Mouse (Mus musculus) hindbrain, postnatal 0 days (tissue): ENCODE measurements around the gene Erc1. TPM values are rescaled to one million over a fixed set of nuclear protein-coding genes. Genes with fewer than 3 reads are reported as not detected.
"Not testable (repeated sequence)": the region's sequence is repeated elsewhere in the genome, so short reads cannot be mapped to it uniquely, and the experiment has no call there.

Source experiments
- ATAC-seq: fragments of 200-750 bp; cut with Nextera tagmentation; 2 replicates; pipeline ENCODE4 v1.8.0; 2017; ENCODE audit warnings: mild to moderate bottlenecking, moderate TSS enrichment, moderate library complexity
- DNase-seq: peaks from one replicate; pipeline ENCODE4 v3.0.0-alpha.2; 2015; ENCODE audit warnings: low spot score
- H3K27ac ChIP-seq: fragments of 300-500 bp; sonication (generic); 2 replicates; pipeline ENCODE4 v1.5.1; 2014; ENCODE audit warnings: mild to moderate bottlenecking
- H3K27me3 ChIP-seq: fragments of 300-500 bp; sonication (generic); 2 replicates; pipeline ENCODE4 v1.6.1; 2014; ENCODE audit warnings: low read length, mixed read lengths; ENCODE audit not compliant: insufficient read depth
- H3K36me3 ChIP-seq: fragments of 300-500 bp; sonication (generic); 2 replicates; pipeline ENCODE4 v1.6.1; 2014; ENCODE audit warnings: low read length, mixed read lengths; ENCODE audit not compliant: insufficient read depth
- H3K4me1 ChIP-seq: fragments of 300-500 bp; sonication (generic); 2 replicates; pipeline ENCODE4 v1.6.1; 2014; ENCODE audit warnings: antibody characterized with exemption, low read length, mixed read lengths; ENCODE audit not compliant: insufficient read depth
- H3K4me2 ChIP-seq: fragments of 300-500 bp; sonication (generic); 2 replicates; pipeline ENCODE4 v1.6.1; 2014; ENCODE audit warnings: low read depth, mild to moderate bottlenecking, low read length, moderate library complexity, mixed read lengths
- H3K4me3 ChIP-seq: fragments of 300-500 bp; sonication (generic); 2 replicates; pipeline ENCODE4 v1.5.1; 2014; ENCODE audit warnings: low read length
- H3K9ac ChIP-seq: fragments of 300-500 bp; sonication (generic); replicated peaks from 2 replicates; pipeline ENCODE4 v1.6.1; 2014; ENCODE audit warnings: mild to moderate bottlenecking, low read length, moderate library complexity, mixed read lengths
- H3K9me3 ChIP-seq: fragments of 300-500 bp; sonication (generic); 2 replicates; pipeline ENCODE4 v1.6.1; 2016; ENCODE audit warnings: low read length, mixed read lengths
- CTCF ChIP-seq: IDR thresholded peaks from 2 replicates; pipeline ENCODE4 v1.5.1; 2016; ENCODE audit warnings: antibody characterized with exemption, control low read depth, low read depth
- WGBS: fragments of 180-500 bp; shearing (Covaris S2); extraction: QIAGEN DNeasy Blood & Tissue Kit; methylation state at CpG from one replicate; pipeline ENCODE4 v1.1.7; 2014; 5-methylcytosine and 5-hydroxymethylcytosine counted together
- polyA plus RNA-seq: library from polyadenylated mRNA; unstranded; fragments of >200 nt; fragmentation: Nextera tagmentation; extraction: Ambion mirVana; gene quantifications from 2 replicates; pipeline ENCODE4 v1.2.1, GENCODE M21; 2015
- total RNA-seq: library from RNA; depleted of rRNA; stranded (reverse); fragments of >200 nt; gene quantifications from 2 replicates; pipeline ENCODE4 v1.2.3, GENCODE M21; 2014

The Erc1 gene
- total and polyA plus RNA-seq, 2 experiments from 2014 or later = 51.4 to 73.6 TPM

GRCm38 (mm10) chr6:119658441-119658840, 189.5 kb downstream of the Erc1 start:
- 98% methylated on average over 2 of the region's 2 CpGs for WGBS
- Histone ChIP-seq H3K27me3 (no peaks in the 10 kb centered on the region), H3K36me3 (no peaks in the 10 kb centered on the region), H3K4me2 (no peak overlapping the region), H3K4me3 (no peak overlapping the region), H3K9me3 (no peaks in the 10 kb centered on the region), H3K27ac (no peak overlapping the region), H3K9ac (no peak overlapping the region), H3K4me1 (no peaks in the 10 kb centered on the region)
- TF ChIP-seq CTCF = no peak
- DNase-seq (no peak), ATAC-seq (no peak)

- DNase-seq (no peak), ATAC-seq (no peak)
- Histone ChIP-seq H3K4me1 (no peaks in the 10 kb centered on the region), H3K36me3 (no peaks in the 10 kb centered on the region), H3K4me2 (no peak overlapping the region), H3K9ac (no peak overlapping the region), H3K4me3 (no peak overlapping the region), H3K27ac (no peak overlapping the region), H3K27me3 (no peaks in the 10 kb centered on the region), H3K9me3 (no peaks in the 10 kb centered on the region)
- no peak for TF ChIP-seq CTCF
- 95% methylated on average over 7 of the region's 7 CpGs for WGBS
Observed at GRCm38 (mm10) chr6:119657418-119658178, 190.4 kb downstream of the Erc1 start.

- H3K36me3 ChIP-seq, H3K4me1 ChIP-seq, H3K27me3 ChIP-seq, H3K4me3 ChIP-seq, H3K9ac ChIP-seq, DNase-seq, H3K9me3 ChIP-seq, H3K4me2 ChIP-seq, H3K27ac ChIP-seq, ATAC-seq: not testable (repeated sequence)
- WGBS = 95% methylated on average over 2 of the region's 2 CpGs
Observed at GRCm38 (mm10) chr6:119654777-119655176, 193.2 kb downstream of the Erc1 start.

- H3K9me3 ChIP-seq = no peaks in the 10 kb centered on the region
- no peak overlapping the region for H3K9ac ChIP-seq
- no peak for ATAC-seq
- H3K27ac ChIP-seq = no peak overlapping the region
- no peak overlapping the region for H3K4me3 ChIP-seq
- WGBS = 73% methylated on average over 14 of the region's 14 CpGs
- no peak for TF ChIP-seq CTCF
- H3K36me3 ChIP-seq = no peaks in the 10 kb centered on the region
- no peak overlapping the region for H3K4me2 ChIP-seq
- DNase-seq = no peak
- no peaks in the 10 kb centered on the region for H3K27me3 ChIP-seq
- H3K4me1 ChIP-seq = no peaks in the 10 kb centered on the region; the same call in 1 of the 2 replicates
Observed at GRCm38 (mm10) chr6:119643880-119644460, 204.0 kb downstream of the Erc1 start.

- H3K9ac ChIP-seq = no peak overlapping the region
- DNase-seq (no peak), ATAC-seq (no peak)
- H3K4me3 ChIP-seq = no peak overlapping the region
- H3K4me2 ChIP-seq = no peak overlapping the region
- 98% methylated on average over 7 of the region's 7 CpGs for WGBS
- no peak overlapping the region for H3K27ac ChIP-seq
- H3K9me3 ChIP-seq = no peaks in the 10 kb centered on the region
- no peaks in the 10 kb centered on the region; the same call in 1 of the 2 replicates for H3K4me1 ChIP-seq
- H3K36me3 ChIP-seq = no peaks in the 10 kb centered on the region
- no peak for TF ChIP-seq CTCF
- no peaks in the 10 kb centered on the region for H3K27me3 ChIP-seq
Observed at GRCm38 (mm10) chr6:119643178-119643728, 204.7 kb downstream of the Erc1 start.

GRCm38 (mm10) chr6:119642718-119643117, 205.2 kb downstream of the Erc1 start:
- no peak overlapping the region for H3K4me3 ChIP-seq
- no peak for ATAC-seq
- no peak overlapping the region for H3K9ac ChIP-seq
- H3K27me3 ChIP-seq = no peaks in the 10 kb centered on the region
- TF ChIP-seq CTCF = no peak
- H3K4me2 ChIP-seq = no peak overlapping the region
- 85% methylated on average over 2 of the region's 2 CpGs for WGBS
- no peaks in the 10 kb centered on the region for H3K36me3 ChIP-seq
- no peaks in the 10 kb centered on the region for H3K9me3 ChIP-seq
- DNase-seq = no peak
- no peaks in the 10 kb centered on the region; the same call in 1 of the 2 replicates for H3K4me1 ChIP-seq
- no peak overlapping the region for H3K27ac ChIP-seq

GRCm38 (mm10) chr6:119635629-119636028, 212.3 kb downstream of the Erc1 start:
- no peaks in the 10 kb centered on the region for H3K27me3 ChIP-seq
- DNase-seq (no peak), ATAC-seq (no peak)
- H3K9me3 ChIP-seq = no peaks in the 10 kb centered on the region
- no peaks in the 10 kb centered on the region for H3K36me3 ChIP-seq
- no peaks in the 10 kb centered on the region for H3K4me1 ChIP-seq
- no peak overlapping the region for H3K27ac ChIP-seq
- no peak overlapping the region for H3K4me2 ChIP-seq
- no peak overlapping the region for H3K4me3 ChIP-seq
- TF ChIP-seq CTCF = no peak
- WGBS = 59% methylated on average over 2 of the region's 2 CpGs
- H3K9ac ChIP-seq = no peak overlapping the region
